Mouse (Mus musculus) adrenal gland (tissue): Measurements from ENCODE around the gene Phykpl.
"Not testable (repeated sequence)": the region's sequence is repeated elsewhere in the genome, so short reads cannot be mapped to it uniquely, and the experiment has no call there.

Source experiments
- intact Hi-C: fragments of 180-260 bp; cut with DNase I; formaldehyde crosslinking; loops from one replicate; pipeline ENCODE4 v1.15.1; 2025

Phykpl gene

GRCm38 (mm10) chr11:51615129-51615528, 30.6 kb downstream of the Phykpl start:
- intact Hi-C loops = no loop called here

DNA sequence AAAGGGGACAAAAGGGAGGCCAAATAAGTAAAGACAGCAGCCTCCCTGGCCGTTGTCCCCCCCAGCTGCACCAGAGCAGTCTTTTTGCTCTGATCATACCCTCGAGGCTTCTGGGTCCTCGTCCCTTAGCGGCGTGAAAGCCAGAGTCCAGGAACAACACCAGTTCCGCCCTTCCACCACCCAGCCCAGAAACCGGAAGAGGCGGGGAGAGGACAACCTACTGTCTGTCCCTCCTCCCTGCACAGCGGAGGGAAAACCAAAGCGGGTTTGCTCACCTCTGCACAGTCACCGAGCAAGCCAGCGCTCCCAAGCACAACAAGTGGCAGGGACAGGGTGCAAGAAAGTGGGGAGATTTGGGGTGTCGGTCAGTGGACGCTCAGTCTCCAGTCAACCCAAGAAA, 31.0 kb downstream of the Phykpl start:
- intact Hi-C loops = no loop called here

- intact Hi-C loops = not testable (repeated sequence)
Measured at GRCm38 (mm10) chr11:51616113-51616512, 31.6 kb downstream of the Phykpl start.

GRCm38 (mm10) chr11:51617693-51618092, 33.1 kb downstream of the Phykpl start:
- intact Hi-C loops = loop anchor here (1.0 to 2.0 kb wide), 2 partner anchors 33 to 64 kb away; partner anchors contain the start of genes D930048N14Rik and N4bp3

DNA sequence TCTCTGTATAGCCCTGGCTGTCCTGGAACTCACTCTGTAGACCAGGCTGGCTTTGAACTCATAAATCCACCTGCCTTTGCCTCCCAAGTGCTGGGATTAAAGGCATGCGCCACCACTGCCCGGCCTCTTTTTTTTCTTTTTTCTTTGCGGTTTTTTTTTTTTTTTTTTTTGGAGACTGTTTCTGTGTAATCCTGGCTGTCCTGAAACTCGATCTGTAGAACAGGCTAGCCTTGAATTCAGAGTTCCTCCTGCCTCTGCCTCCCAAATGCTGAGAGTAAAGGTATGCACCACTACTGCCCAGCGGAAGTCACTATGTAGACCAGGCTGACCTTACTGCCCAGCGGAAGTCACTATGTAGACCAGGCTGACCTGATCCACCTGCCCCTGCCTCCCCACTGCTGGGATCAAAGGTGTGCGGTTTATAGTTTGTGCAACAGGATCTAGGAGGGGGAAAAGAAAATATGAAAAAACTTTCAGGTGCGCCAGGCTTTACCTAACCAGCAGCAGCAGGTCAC, 34.4 kb downstream of the Phykpl start:
- intact Hi-C loops = loop anchor here (2.0 kb wide), 1 partner anchor 32 kb away; the partner anchor contains the start of genes D930048N14Rik and N4bp3

DNA sequence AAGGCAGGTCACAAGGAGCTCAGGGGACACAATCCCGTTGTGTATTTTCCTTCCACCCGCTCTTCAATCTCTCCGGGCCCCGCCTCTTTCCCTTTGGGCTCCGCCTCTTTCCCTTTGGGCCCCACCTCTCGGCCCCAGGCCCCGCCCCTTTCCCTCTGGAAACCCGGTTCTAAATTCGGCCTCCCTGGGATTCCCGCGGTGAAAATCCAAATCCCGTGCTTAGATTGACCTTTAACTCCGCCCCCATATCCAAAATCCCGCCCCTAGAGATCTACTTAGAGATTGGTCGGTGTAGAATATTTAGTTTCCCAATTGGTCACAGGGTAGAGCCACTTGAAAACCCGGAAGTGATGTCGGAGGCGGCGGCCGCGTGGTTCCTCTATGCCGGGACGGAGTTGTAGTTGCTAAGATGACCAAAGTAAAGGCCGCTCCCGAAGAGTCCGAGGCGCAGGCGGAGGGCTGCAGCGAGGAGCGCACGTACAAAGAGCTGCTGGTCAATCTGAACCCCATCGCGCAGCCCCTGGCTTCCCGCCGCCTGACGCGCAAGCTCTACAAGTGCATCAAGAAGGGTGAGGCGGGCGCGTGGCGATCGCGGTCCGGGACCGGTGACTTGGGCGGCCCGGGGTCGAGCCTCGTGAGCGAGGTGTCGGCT, 35.0 kb downstream of the Phykpl start, which contains the start of gene Nhp2:
TSS of gene Nhp2 (plus strand) at position 327 of the 652 bp plus-strand sequence.
- intact Hi-C loops = loop anchor here (2.0 kb wide), 1 partner anchor 31 kb away; the partner anchor contains the start of genes D930048N14Rik and N4bp3

DNA sequence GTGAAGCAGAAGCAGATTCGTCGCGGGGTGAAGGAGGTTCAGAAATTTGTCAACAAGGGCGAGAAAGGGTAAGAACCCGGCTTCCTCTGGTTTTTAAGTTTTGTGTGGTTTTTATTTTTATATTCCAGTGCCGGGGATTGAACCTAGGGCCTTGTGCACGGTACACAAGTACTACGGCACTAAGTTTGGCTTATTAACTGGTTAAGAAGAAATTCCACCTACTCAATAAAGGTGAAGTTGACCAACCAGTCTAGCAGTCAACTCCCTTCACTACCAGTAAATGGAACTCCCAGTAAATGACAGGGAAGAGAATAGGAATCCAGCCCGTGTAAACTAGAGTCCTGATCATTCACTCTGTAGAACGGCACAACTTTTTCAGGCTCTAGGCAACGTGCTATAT, 35.5 kb downstream of the Phykpl start:
- intact Hi-C loops = no loop called here

DNA sequence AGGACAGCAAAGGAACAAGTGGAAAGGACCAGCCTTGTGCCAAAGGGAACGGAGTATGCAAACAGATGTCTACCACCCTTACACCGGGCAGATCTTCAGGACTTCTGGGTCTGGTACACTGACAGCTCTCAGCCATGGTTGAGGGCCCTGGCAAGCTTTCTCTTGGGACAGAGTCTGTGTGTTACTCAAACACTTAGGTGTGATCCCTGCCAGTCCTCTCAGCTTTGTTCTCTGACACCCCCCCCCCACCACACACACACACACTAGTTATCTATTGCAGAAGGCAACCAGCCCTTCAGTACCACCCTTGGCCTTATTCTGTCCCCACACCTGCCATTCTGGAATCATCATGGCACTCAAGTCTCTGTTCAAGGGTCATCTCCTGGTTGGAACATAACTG, 37.2 kb downstream of the Phykpl start:
- intact Hi-C loops = no loop called here

DNA sequence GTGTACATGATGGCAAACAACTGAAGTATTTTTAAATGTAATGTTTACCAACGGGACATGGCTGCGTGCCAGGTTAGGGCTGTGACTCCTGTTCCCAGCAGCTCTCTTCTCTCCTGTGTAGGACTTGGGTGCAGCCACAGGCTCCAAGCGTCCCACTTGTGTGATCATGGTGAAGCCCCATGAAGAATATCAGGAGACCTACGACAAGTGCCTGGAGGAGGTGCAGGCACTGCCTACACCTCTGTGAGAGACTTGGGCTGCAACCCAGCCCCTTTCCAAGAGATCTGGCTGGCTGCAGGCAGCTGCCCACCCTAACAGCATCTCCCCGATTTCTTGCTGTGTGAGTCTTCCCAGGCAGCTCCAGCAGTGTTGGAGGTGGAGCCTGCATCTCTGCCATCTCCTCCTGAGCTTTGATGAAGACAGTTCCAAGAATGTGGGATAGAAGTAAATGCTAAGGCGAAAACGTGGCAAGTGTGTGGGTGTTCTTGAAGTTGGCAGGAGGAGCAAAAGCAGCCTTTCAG, 38.5 kb downstream of the Phykpl start:
- intact Hi-C loops = no loop called here

DNA sequence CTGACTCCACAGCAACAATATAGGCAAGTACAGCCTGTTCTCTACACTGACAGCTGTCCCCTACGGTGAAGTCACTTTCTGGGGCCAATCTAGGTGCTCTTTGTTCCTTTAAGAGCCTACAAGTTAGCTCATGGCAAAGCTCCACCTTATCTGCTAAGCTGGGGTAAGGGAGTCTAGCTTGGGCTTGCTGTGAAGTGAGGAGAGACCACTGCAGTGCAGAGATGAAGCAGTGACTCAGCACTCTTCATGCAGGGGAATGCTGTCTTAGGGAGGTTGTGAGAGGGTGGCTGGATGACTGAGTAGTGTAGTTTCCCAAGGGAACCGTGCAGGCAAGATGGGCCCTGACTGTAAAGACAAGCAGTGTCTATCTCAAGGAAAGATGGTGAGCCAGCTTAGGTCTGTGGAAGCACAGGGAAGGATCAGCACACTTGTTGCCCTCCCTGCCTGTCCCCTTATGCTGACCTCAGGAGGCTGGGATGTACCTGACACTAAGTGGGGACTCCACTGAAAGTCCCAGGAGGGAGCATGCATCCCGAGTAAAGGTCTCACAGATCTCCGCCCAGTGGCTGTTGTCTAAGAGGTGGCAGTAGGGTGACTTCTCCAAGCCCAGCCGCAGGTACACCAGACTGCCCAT, 40.7 kb downstream of the Phykpl start:
- intact Hi-C loops = no loop called here

- intact Hi-C loops = no loop called here
Measured at GRCm38 (mm10) chr11:51627425-51627824, 42.9 kb downstream of the Phykpl start.

- intact Hi-C loops = no loop called here
Measured at GRCm38 (mm10) chr11:51627907-51628306, 43.4 kb downstream of the Phykpl start.

GRCm38 (mm10) chr11:51629651-51630314, 45.2 kb downstream of the Phykpl start:
- intact Hi-C loops = no loop called here

GRCm38 (mm10) chr11:51632130-51632753, 47.7 kb downstream of the Phykpl start:
- intact Hi-C loops = no loop called here

GRCm38 (mm10) chr11:51633200-51633599, 48.6 kb downstream of the Phykpl start:
- intact Hi-C loops = not testable (repeated sequence)

DNA sequence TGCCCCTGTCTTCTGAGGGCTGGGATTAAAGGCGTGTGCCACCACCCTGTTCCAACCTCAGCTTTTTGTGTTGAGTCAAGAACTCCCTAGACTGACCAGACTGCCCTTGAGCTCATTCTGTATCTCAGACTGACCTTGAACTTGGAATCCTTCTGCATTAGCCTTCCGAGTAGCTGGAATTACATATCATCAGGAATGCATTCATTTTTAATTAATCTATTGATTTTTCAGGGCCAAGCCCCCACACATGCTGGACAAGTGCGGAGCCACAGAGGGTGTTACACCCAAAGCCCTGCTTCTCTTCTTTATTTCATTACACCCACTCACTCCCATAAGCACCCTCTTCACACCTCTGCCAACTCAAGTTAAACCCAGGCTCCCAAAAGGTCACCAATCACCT, 49.2 kb downstream of the Phykpl start:
- intact Hi-C loops = no loop called here

DNA sequence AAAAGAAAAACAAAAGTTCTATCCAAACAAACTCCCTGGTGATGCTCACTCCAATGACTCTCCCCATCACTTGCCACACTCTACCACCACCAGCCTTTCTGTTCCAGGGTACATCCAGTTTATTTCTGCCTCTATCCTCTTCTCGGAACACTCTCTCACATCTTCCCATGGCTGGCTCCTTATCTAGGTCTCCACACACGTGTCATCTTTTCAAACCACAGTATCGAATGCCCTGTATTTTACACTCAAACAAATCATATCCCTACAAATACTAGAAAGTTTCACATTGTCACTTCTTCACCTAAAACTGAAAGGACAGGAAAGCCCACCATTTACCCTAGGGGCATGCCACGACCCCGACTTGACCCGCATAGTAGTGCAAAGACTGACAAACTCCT, 50.6 kb downstream of the Phykpl start:
- intact Hi-C loops = no loop called here

DNA sequence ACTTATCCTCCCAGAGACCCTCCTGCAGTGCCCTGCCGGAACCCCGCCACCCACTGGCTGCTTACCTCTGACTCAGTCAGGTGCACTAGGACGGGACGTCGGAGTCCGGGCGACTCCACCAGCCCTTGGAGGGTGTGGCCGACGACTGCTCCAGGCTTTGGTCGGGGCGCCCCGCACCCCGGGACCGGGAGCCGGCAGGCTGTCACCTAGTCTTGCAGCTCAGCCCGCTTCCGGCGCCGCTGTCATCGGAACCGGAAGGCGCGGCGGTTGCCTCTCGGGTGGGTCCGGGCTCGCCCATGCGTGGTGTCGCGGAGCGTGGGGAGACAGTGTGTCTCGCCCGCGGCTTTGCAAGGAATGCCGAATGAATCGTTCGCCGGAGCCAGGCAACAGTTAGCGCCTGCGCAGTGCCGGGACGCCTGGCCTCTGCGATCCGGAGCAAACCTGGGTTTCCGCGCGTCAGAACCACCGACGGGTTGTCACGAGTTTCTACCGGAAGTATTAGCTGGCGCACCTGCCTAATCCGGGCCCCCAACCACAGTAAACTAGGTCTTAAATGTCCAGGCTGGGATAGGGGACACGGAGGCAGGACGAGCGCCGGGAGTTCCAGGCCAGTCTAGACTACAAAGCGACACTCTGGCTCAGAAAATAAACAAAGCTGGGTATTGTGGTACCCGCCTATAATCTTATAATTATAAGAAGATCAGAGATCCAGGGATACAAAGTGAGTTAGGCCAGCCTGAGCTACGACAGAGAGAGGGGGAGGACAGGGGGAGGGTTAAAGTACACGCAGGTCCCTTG, 51.2 kb downstream of the Phykpl start, which contains the start of gene Rmnd5b:
TSS of gene Rmnd5b (minus strand) at position 372 of the 798 bp plus-strand sequence.
- intact Hi-C loops = no loop called here

DNA sequence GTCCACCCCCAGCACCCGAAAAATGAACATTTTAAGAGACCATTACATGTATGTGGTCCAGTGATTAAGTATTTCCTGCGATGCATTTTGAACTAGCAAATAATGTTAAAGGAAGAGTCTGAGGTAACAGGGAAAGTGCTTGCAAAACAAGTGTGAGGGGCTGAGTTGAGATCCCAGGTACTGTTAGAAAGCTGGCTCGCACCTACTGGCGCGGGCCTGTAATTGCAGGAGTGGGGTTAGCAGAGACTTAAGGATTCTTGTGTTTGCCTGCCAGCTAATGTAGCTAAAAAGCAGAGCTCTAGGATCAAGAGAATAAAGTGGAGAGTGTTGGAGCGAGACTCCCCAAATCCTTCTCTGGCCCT, 51.7 kb downstream of the Phykpl start:
- intact Hi-C loops = no loop called here

DNA sequence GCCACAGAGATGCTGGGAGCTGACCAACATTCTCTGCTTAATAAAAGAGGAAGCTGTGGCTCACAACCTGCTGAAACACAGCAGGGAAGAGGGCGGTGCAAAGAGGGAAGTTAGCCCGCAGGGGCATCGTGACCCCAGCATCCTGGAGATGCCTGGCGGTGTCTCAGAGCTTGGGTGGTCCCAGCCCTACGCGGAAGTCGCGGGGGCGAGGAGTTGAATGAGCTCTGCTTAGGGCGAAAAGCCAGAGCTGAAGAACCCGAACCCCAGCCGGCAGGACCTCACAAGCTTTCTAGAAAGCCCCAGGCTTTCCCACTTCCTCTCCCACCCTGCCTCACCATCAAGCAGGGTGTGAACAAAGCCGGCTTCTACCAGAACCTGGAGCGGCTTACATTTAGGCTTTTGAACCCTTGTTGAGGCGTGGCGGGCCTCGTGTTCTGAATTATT, 53.4 kb downstream of the Phykpl start:
- intact Hi-C loops = no loop called here
